In the genomic region with DNA sequence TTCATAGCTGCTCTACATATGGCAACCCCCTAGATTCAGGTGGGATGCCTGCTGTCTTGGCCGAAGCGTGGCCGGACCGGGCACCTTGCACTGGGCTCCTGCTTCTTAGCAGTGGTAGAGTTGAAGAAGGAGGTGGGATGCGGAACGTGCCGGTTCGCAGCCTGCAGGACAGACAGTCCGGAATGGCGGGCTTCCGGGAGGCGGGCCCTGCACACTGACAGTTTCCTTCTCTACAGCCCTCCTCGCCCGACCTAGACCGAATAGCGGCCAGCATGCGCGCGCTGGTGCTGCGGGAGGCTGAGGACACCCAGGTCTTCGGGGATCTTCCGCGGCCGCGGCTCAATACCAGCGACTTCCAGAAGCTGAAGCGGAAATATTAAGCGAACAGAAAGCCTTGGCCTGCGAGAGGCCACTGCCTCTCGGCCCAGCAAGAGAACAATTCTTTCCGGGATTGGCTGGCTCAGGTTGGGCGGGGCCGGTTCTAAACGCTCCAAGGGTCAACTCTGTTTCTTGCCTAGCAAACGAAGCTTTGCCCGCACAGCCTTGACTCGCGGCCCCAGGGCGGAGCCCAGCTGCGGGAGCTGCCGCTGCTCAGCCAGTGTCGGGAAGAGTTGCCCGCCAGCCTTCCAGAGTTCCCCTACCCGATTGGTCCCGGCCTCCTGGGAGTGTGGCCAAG, we compare ENCODE assay signal across 8 mouse cellular contexts. TPM values are rescaled to one million over a fixed set of nuclear protein-coding genes. Genes with fewer than 3 reads are reported as not detected.
DNase-seq lines count a peak whose midpoint lies in the region; ATAC-seq and TF ChIP-seq lines count a peak whose summit lies in the region.

No protein-coding gene starts in this region.

- peak; percentile 51 to 56 for DNase-seq in CD8-positive naive resting alpha-beta T cell, adult 2 months (ENCODE audit: low read depth in 2 of 2, low spot score in 2 of 2)
- peak; percentile 95 for DNase-seq in kidney, postnatal 14 days
- peak; percentile 89 for DNase-seq in lung, embryonic 14.5 days

- peaks cover 12% of the 10 kb centered on the region for H3K4me1 ChIP-seq in brown adipose tissue, adult 24 weeks (ENCODE audit: control insufficient read depth, insufficient read depth, insufficient read length, low read length)
- H3K4me1 ChIP-seq in heart, embryonic 16.5 days (ENCODE audit: control insufficient read depth, insufficient read depth, low read length) = peaks cover 39% of the 10 kb centered on the region
- H3K4me1 ChIP-seq in lung, embryonic 14.5 days (ENCODE audit: insufficient read depth) = peaks cover 21% of the 10 kb centered on the region
- H3K4me1 ChIP-seq in neural tube, embryonic 14.5 days (ENCODE audit: control insufficient read depth, insufficient read depth, low read length) = peaks cover 37% of the 10 kb centered on the region
- H3K4me1 ChIP-seq in testis, adult 2 months (ENCODE audit: control insufficient read depth, insufficient read depth, low read length) = peaks cover 56% of the 10 kb centered on the region

- peak overlapping the region; percentile 75 for H3K4me3 ChIP-seq in brown adipose tissue, adult 24 weeks (ENCODE audit: insufficient read depth, low read depth, low read length)
- peak overlapping the region; percentile 60 for H3K4me3 ChIP-seq in heart, embryonic 16.5 days (ENCODE audit: low read length)
- peak overlapping the region; percentile 50 for H3K4me3 ChIP-seq in lung, embryonic 14.5 days (ENCODE audit: low read depth, low read length)
- H3K4me3 ChIP-seq in neural tube, embryonic 14.5 days (ENCODE audit: low read depth, low read length) = peak overlapping the region; percentile 33
- H3K4me3 ChIP-seq in testis, adult 2 months (ENCODE audit: control insufficient read depth, low read depth, low read length) = peak overlapping the region; percentile 92

- no peak for TF ChIP-seq CTCF in lung, embryonic 14.5 days (IDR thresholded peaks at IDR 0.05; ENCODE audit: low read depth)
- no peak for TF ChIP-seq CTCF in testis, adult 2 months (IDR thresholded peaks at IDR 0.05; ENCODE audit: control insufficient read depth, insufficient read depth, insufficient replicate concordance, low read depth, low read length)

- TF ChIP-seq POLR2A in testis, adult 2 months (IDR thresholded peaks at IDR 0.05; ENCODE audit: control insufficient read depth, low read depth, low read length) = no peak; the same call in none of the 2 replicates

- ATAC-seq in erythroid progenitor cell, adult 5-6 weeks (replicated peaks; ENCODE audit: low FRiP score, poor library complexity, severe bottlenecking) = peak; percentile 60
- peak; percentile 58 for ATAC-seq in heart, embryonic 16.5 days (replicated peaks; ENCODE audit: extremely low read depth, insufficient read depth, low FRiP score)
- peak; percentile 53 for ATAC-seq in lung, embryonic 14.5 days (ENCODE audit: insufficient read depth)
- 0 out of 2 replicates have a peak, but pooled peaks have one; percentile 14 for ATAC-seq in neural tube, embryonic 14.5 days (ENCODE audit: low read depth)

- H3K4me2 ChIP-seq in heart, embryonic 16.5 days (ENCODE audit: low read depth, low read length) = peak overlapping the region; percentile 94
- H3K4me2 ChIP-seq in lung, embryonic 14.5 days = peak overlapping the region; percentile 92
- H3K4me2 ChIP-seq in neural tube, embryonic 14.5 days (ENCODE audit: low read depth, low read length) = peak overlapping the region; percentile 63

- no peaks in the 10 kb centered on the region for H3K36me3 ChIP-seq in heart, embryonic 16.5 days (ENCODE audit: control insufficient read depth, insufficient read depth)
- peaks cover 27% of the 10 kb centered on the region; the same call in 1 of the 2 replicates for H3K36me3 ChIP-seq in lung, embryonic 14.5 days (ENCODE audit: insufficient read depth)
- 0 out of 2 replicates have a peak, but pooled peaks cover 2% of the 10 kb centered on the region for H3K36me3 ChIP-seq in neural tube, embryonic 14.5 days (ENCODE audit: control insufficient read depth, insufficient read depth, low read length)
- no peaks in the 10 kb centered on the region for H3K36me3 ChIP-seq in testis, adult 2 months (ENCODE audit: control insufficient read depth, insufficient read depth, low read length)

- no peaks in the 10 kb centered on the region for H3K9me3 ChIP-seq in heart, embryonic 16.5 days (replicated peaks; ENCODE audit: control insufficient read depth, low read length)
- no peaks in the 10 kb centered on the region for H3K9me3 ChIP-seq in lung, embryonic 14.5 days (ENCODE audit: low read depth, low read length)
- no peaks in the 10 kb centered on the region for H3K9me3 ChIP-seq in neural tube, embryonic 14.5 days (ENCODE audit: control insufficient read depth, low read length)

- H3K9ac ChIP-seq in heart, embryonic 16.5 days (ENCODE audit: low read length) = peak overlapping the region; percentile 79
- H3K9ac ChIP-seq in lung, embryonic 14.5 days = peak overlapping the region; percentile 66
- H3K9ac ChIP-seq in neural tube, embryonic 14.5 days (replicated peaks; ENCODE audit: low read depth, low read length) = peak overlapping the region; percentile 63

- no peaks in the 10 kb centered on the region for H3K27me3 ChIP-seq in heart, embryonic 16.5 days (ENCODE audit: control insufficient read depth, insufficient read depth, low read length)
- H3K27me3 ChIP-seq in lung, embryonic 14.5 days (ENCODE audit: insufficient read depth, low read length) = no peaks in the 10 kb centered on the region
- no peaks in the 10 kb centered on the region for H3K27me3 ChIP-seq in neural tube, embryonic 14.5 days (ENCODE audit: control insufficient read depth, insufficient read depth, low read length)
- H3K27me3 ChIP-seq in testis, adult 2 months (ENCODE audit: control insufficient read depth, insufficient read depth, low read length) = no peaks in the 10 kb centered on the region

- peak overlapping the region; percentile 95 for H3K27ac ChIP-seq in brown adipose tissue, adult 24 weeks (replicated peaks; ENCODE audit: low read depth, low read length)
- peak overlapping the region; percentile 94 for H3K27ac ChIP-seq in heart, embryonic 16.5 days (ENCODE audit: low read length)
- H3K27ac ChIP-seq in lung, embryonic 14.5 days (ENCODE audit: low read depth) = peak overlapping the region; percentile 96
- peak overlapping the region; percentile 78 for H3K27ac ChIP-seq in neural tube, embryonic 14.5 days (ENCODE audit: low read depth, low read length)
- H3K27ac ChIP-seq in testis, adult 2 months (ENCODE audit: control insufficient read depth, insufficient read depth, low read depth, low read length) = peak overlapping the region; percentile 89

- under 1% methylated on average over 45 of the region's 45 CpGs for WGBS in heart, embryonic 16.5 days
- WGBS in lung, embryonic 14.5 days = 3% methylated on average over 45 of the region's 45 CpGs
- under 1% methylated on average over 45 of the region's 45 CpGs for WGBS in neural tube, embryonic 14.5 days

RNA-seq across cellular contexts. Expression of a gene that starts 2.4 kb away (rescaled TPM):
- 15.7 and 20.2 TPM in 2 replicates for polyA plus RNA-seq in brown adipose tissue, adult 24 weeks (2012; ENCODE audit: insufficient read depth, insufficient read length, missing spikeins)
- total RNA-seq in erythroid progenitor cell, adult 5-6 weeks (2015; ENCODE audit: low replicate concordance) = 29.6 and 36.0 TPM in 2 replicates
- total RNA-seq in erythroid progenitor cell, adult 5-6 weeks (2017; ENCODE audit: low replicate concordance) = 30.9 and 58.2 TPM in 2 replicates
- 27.7 and 28.0 TPM in 2 replicates for polyA plus RNA-seq in heart, embryonic 16.5 days (2015; fragmentation: Nextera tagmentation; extraction: Ambion mirVana)
- 30.3 and 30.7 TPM in 2 replicates for polyA plus RNA-seq in lung, embryonic 14.5 days (2014; fragmentation: Nextera tagmentation; extraction: Ambion mirVana)
- polyA plus RNA-seq in neural tube, embryonic 14.5 days (2014; fragmentation: Nextera tagmentation; extraction: Ambion mirVana) = 27.1 and 28.8 TPM in 2 replicates
- polyA plus RNA-seq in testis, adult 2 months (2012; rRNA removed) = 26.5 and 29.4 TPM in 2 replicates

RNA-seq across cellular contexts. Expression of a gene that starts 5.6 kb away (rescaled TPM):
- polyA plus RNA-seq in brown adipose tissue, adult 24 weeks (2012; ENCODE audit: insufficient read depth, insufficient read length, missing spikeins) = 24.5 and 28.2 TPM in 2 replicates
- 6.8 and 58.3 TPM in 2 replicates for total RNA-seq in erythroid progenitor cell, adult 5-6 weeks (2015; ENCODE audit: low replicate concordance)
- 18.0 and 35.8 TPM in 2 replicates for total RNA-seq in erythroid progenitor cell, adult 5-6 weeks (2017; ENCODE audit: low replicate concordance)
- 60.5 and 62.3 TPM in 2 replicates for polyA plus RNA-seq in heart, embryonic 16.5 days (2015; fragmentation: Nextera tagmentation; extraction: Ambion mirVana)
- polyA plus RNA-seq in lung, embryonic 14.5 days (2014; fragmentation: Nextera tagmentation; extraction: Ambion mirVana) = 60.1 and 73.7 TPM in 2 replicates
- 92.5 and 96.4 TPM in 2 replicates for polyA plus RNA-seq in neural tube, embryonic 14.5 days (2014; fragmentation: Nextera tagmentation; extraction: Ambion mirVana)
- polyA plus RNA-seq in testis, adult 2 months (2012; rRNA removed) = 24.4 and 28.5 TPM in 2 replicates

RNA-seq across cellular contexts. Expression of a gene that starts 5.7 kb away (rescaled TPM):
- 42.8 and 49.8 TPM in 2 replicates for polyA plus RNA-seq in brown adipose tissue, adult 24 weeks (2012; ENCODE audit: insufficient read depth, insufficient read length, missing spikeins)
- 1.8 and 3.8 TPM in 2 replicates for total RNA-seq in erythroid progenitor cell, adult 5-6 weeks (2015; ENCODE audit: low replicate concordance)
- total RNA-seq in erythroid progenitor cell, adult 5-6 weeks (2017; ENCODE audit: low replicate concordance) = 3.7 and 27.8 TPM in 2 replicates
- polyA plus RNA-seq in heart, embryonic 16.5 days (2015; fragmentation: Nextera tagmentation; extraction: Ambion mirVana) = 103 and 104 TPM in 2 replicates
- polyA plus RNA-seq in lung, embryonic 14.5 days (2014; fragmentation: Nextera tagmentation; extraction: Ambion mirVana) = 61.9 and 76.9 TPM in 2 replicates
- 36.4 and 46.8 TPM in 2 replicates for polyA plus RNA-seq in neural tube, embryonic 14.5 days (2014; fragmentation: Nextera tagmentation; extraction: Ambion mirVana)
- polyA plus RNA-seq in testis, adult 2 months (2012; rRNA removed) = 31.5 and 35.7 TPM in 2 replicates

RNA-seq across cellular contexts. Expression of a gene that starts 15.1 kb away (rescaled TPM):
- polyA plus RNA-seq in brown adipose tissue, adult 24 weeks (2012; ENCODE audit: insufficient read depth, insufficient read length, missing spikeins) = 68.5 and 73.6 TPM in 2 replicates
- 16.9 and 18.4 TPM in 2 replicates for total RNA-seq in erythroid progenitor cell, adult 5-6 weeks (2015; ENCODE audit: low replicate concordance)
- total RNA-seq in erythroid progenitor cell, adult 5-6 weeks (2017; ENCODE audit: low replicate concordance) = 1.8 and 4.8 TPM in 2 replicates
- polyA plus RNA-seq in heart, embryonic 16.5 days (2015; fragmentation: Nextera tagmentation; extraction: Ambion mirVana) = 210 and 269 TPM in 2 replicates
- 386 and 443 TPM in 2 replicates for polyA plus RNA-seq in lung, embryonic 14.5 days (2014; fragmentation: Nextera tagmentation; extraction: Ambion mirVana)
- 475 and 479 TPM in 2 replicates for polyA plus RNA-seq in neural tube, embryonic 14.5 days (2014; fragmentation: Nextera tagmentation; extraction: Ambion mirVana)
- polyA plus RNA-seq in testis, adult 2 months (2012; rRNA removed) = 171 and 187 TPM in 2 replicates

RNA-seq across cellular contexts. Expression of a gene that starts 38.0 kb away (rescaled TPM):
- 21.6 and 21.8 TPM in 2 replicates for polyA plus RNA-seq in brown adipose tissue, adult 24 weeks (2012; ENCODE audit: insufficient read depth, insufficient read length, missing spikeins)
- total RNA-seq in erythroid progenitor cell, adult 5-6 weeks (2015; ENCODE audit: low replicate concordance) = 10.1 and 18.0 TPM in 2 replicates
- 8.0 and 11.3 TPM in 2 replicates for total RNA-seq in erythroid progenitor cell, adult 5-6 weeks (2017; ENCODE audit: low replicate concordance)
- 89.4 and 96.0 TPM in 2 replicates for polyA plus RNA-seq in heart, embryonic 16.5 days (2015; fragmentation: Nextera tagmentation; extraction: Ambion mirVana)
- 77.9 and 79.5 TPM in 2 replicates for polyA plus RNA-seq in lung, embryonic 14.5 days (2014; fragmentation: Nextera tagmentation; extraction: Ambion mirVana)
- polyA plus RNA-seq in neural tube, embryonic 14.5 days (2014; fragmentation: Nextera tagmentation; extraction: Ambion mirVana) = 85.7 and 91.1 TPM in 2 replicates
- polyA plus RNA-seq in testis, adult 2 months (2012; rRNA removed) = 143 and 206 TPM in 2 replicates

Comparison
In these comparisons a context has a peak if more than half of its experiments do, and no peak if none do; other contexts are left out.
1. Peak in every context shown above with its lines: DNase-seq, ATAC-seq, H3K4me3 ChIP-seq and H3K27ac ChIP-seq.
2. H3K4me3 ChIP-seq: peak in every context shown above with its lines; median percentile 92 in testis, adult 2 months; 75 in brown adipose tissue, adult 24 weeks; 60 in heart, embryonic 16.5 days; 50 in lung, embryonic 14.5 days; 33 in neural tube, embryonic 14.5 days.